Mouse (Mus musculus): Measurements from ENCODE around the gene Rsph14. TPM values are rescaled to one million over a fixed set of nuclear protein-coding genes. Genes with fewer than 3 reads are reported as not detected.

Gene Rsph14
- polyA plus RNA-seq, 1 experiment from 2014 or later = 0.62 TPM

- no peak for ATAC-seq
- Histone ChIP-seq H3K27ac (ENCODE audit: low read length) (no peak overlapping the region), H3K36me3 (ENCODE audit: control insufficient read depth, insufficient read depth, low read length) (peaks cover 9% of the 10 kb centered on the region), H3K9ac (ENCODE audit: low read depth, low read length) (no peak overlapping the region), H3K4me1 (ENCODE audit: control insufficient read depth, insufficient read depth, low read length) (no peaks in the 10 kb centered on the region), H3K4me2 (ENCODE audit: low read length) (no peak overlapping the region), H3K4me3 (ENCODE audit: low read depth, low read length) (no peak overlapping the region), H3K27me3 (ENCODE audit: control insufficient read depth, insufficient read depth, low read depth, low read length) (no peaks in the 10 kb centered on the region), H3K9me3 (replicated peaks; ENCODE audit: control insufficient read depth, low read length, poor library complexity, severe bottlenecking) (no peaks in the 10 kb centered on the region)
- 41% methylated on average over 2 of the region's 2 CpGs for WGBS
Measured at GRCm38 (mm10) chr10:75020271-75020670, 12.1 kb downstream of the Rsph14 start.

GRCm38 (mm10) chr10:75016481-75016880, 15.9 kb downstream of the Rsph14 start:
- Histone ChIP-seq H3K27ac (ENCODE audit: low read length) (no peak overlapping the region), H3K36me3 (ENCODE audit: control insufficient read depth, insufficient read depth, low read length) (peaks cover 9% of the 10 kb centered on the region), H3K4me3 (ENCODE audit: low read depth, low read length) (no peak overlapping the region), H3K4me2 (ENCODE audit: low read length) (no peak overlapping the region), H3K4me1 (ENCODE audit: control insufficient read depth, insufficient read depth, low read length) (no peaks in the 10 kb centered on the region), H3K27me3 (ENCODE audit: control insufficient read depth, insufficient read depth, low read depth, low read length) (no peaks in the 10 kb centered on the region), H3K9me3 (replicated peaks; ENCODE audit: control insufficient read depth, low read length, poor library complexity, severe bottlenecking) (no peaks in the 10 kb centered on the region), H3K9ac (ENCODE audit: low read depth, low read length) (no peak overlapping the region)
- 76% methylated on average over 4 of the region's 4 CpGs for WGBS
- ATAC-seq = no peak

GRCm38 (mm10) chr10:75015465-75015864, 16.9 kb downstream of the Rsph14 start:
- no peak overlapping the region for H3K4me2 ChIP-seq (ENCODE audit: low read length)
- WGBS = 75% methylated on average over 14 of the region's 14 CpGs
- H3K36me3 ChIP-seq (ENCODE audit: control insufficient read depth, insufficient read depth, low read length) = peaks cover 9% of the 10 kb centered on the region
- no peak overlapping the region for H3K27ac ChIP-seq (ENCODE audit: low read length)
- 0 out of 2 replicates have a peak, but pooled peaks cover 6% of the 10 kb centered on the region for H3K4me1 ChIP-seq (ENCODE audit: control insufficient read depth, insufficient read depth, low read length)
- no peaks in the 10 kb centered on the region for H3K27me3 ChIP-seq (ENCODE audit: control insufficient read depth, insufficient read depth, low read depth, low read length)
- H3K9me3 ChIP-seq (replicated peaks; ENCODE audit: control insufficient read depth, low read length, poor library complexity, severe bottlenecking) = no peaks in the 10 kb centered on the region
- H3K4me3 ChIP-seq (ENCODE audit: low read depth, low read length) = no peak overlapping the region
- no peak for ATAC-seq
- no peak overlapping the region for H3K9ac ChIP-seq (ENCODE audit: low read depth, low read length)

GRCm38 (mm10) chr10:75010704-75011103, 21.7 kb downstream of the Rsph14 start:
- no peaks in the 10 kb centered on the region for H3K9me3 ChIP-seq (replicated peaks; ENCODE audit: control insufficient read depth, low read length, poor library complexity, severe bottlenecking)
- H3K9ac ChIP-seq (ENCODE audit: low read depth, low read length) = no peak overlapping the region
- H3K4me1 ChIP-seq (ENCODE audit: control insufficient read depth, insufficient read depth, low read length) = peaks cover 24% of the 10 kb centered on the region
- 70% methylated on average over 15 of the region's 15 CpGs for WGBS
- peaks cover 4% of the 10 kb centered on the region; the same call in 1 of the 2 replicates for H3K36me3 ChIP-seq (ENCODE audit: control insufficient read depth, insufficient read depth, low read length)
- H3K4me3 ChIP-seq (ENCODE audit: low read depth, low read length) = no peak overlapping the region
- no peak overlapping the region for H3K27ac ChIP-seq (ENCODE audit: low read length)
- no peak overlapping the region for H3K4me2 ChIP-seq (ENCODE audit: low read length)
- ATAC-seq = no peak
- no peaks in the 10 kb centered on the region for H3K27me3 ChIP-seq (ENCODE audit: control insufficient read depth, insufficient read depth, low read depth, low read length)

- H3K4me3 ChIP-seq (ENCODE audit: low read depth, low read length) = no peak overlapping the region
- H3K27ac ChIP-seq (ENCODE audit: low read length) = no peak overlapping the region
- H3K4me2 ChIP-seq (ENCODE audit: low read length) = no peak overlapping the region
- 46% methylated on average over 8 of the region's 8 CpGs for WGBS
- H3K27me3 ChIP-seq (ENCODE audit: control insufficient read depth, insufficient read depth, low read depth, low read length) = no peaks in the 10 kb centered on the region
- no peak overlapping the region for H3K9ac ChIP-seq (ENCODE audit: low read depth, low read length)
- H3K36me3 ChIP-seq (ENCODE audit: control insufficient read depth, insufficient read depth, low read length) = no peaks in the 10 kb centered on the region
- peak; percentile 19; the same call in 1 of the 2 replicates for ATAC-seq
- peaks cover 24% of the 10 kb centered on the region for H3K4me1 ChIP-seq (ENCODE audit: control insufficient read depth, insufficient read depth, low read length)
- no peaks in the 10 kb centered on the region for H3K9me3 ChIP-seq (replicated peaks; ENCODE audit: control insufficient read depth, low read length, poor library complexity, severe bottlenecking)
Measured at GRCm38 (mm10) chr10:75006889-75007662, 25.3 kb downstream of the Rsph14 start.

GRCm38 (mm10) chr10:75004067-75004466, 28.3 kb downstream of the Rsph14 start:
- no peak for ATAC-seq
- Histone ChIP-seq H3K27me3 (ENCODE audit: control insufficient read depth, insufficient read depth, low read depth, low read length) (no peaks in the 10 kb centered on the region), H3K9me3 (replicated peaks; ENCODE audit: control insufficient read depth, low read length, poor library complexity, severe bottlenecking) (no peaks in the 10 kb centered on the region), H3K4me3 (ENCODE audit: low read depth, low read length) (no peak overlapping the region), H3K27ac (ENCODE audit: low read length) (no peak overlapping the region), H3K36me3 (ENCODE audit: control insufficient read depth, insufficient read depth, low read length) (no peaks in the 10 kb centered on the region), H3K9ac (ENCODE audit: low read depth, low read length) (no peak overlapping the region), H3K4me2 (ENCODE audit: low read length) (no peak overlapping the region), H3K4me1 (ENCODE audit: control insufficient read depth, insufficient read depth, low read length) (peaks cover 21% of the 10 kb centered on the region)
- 83% methylated on average over 3 of the region's 3 CpGs for WGBS

GRCm38 (mm10) chr10:75001391-75001790, 31.0 kb downstream of the Rsph14 start:
- WGBS = 90% methylated on average over 8 of the region's 8 CpGs
- no peaks in the 10 kb centered on the region for H3K27me3 ChIP-seq (ENCODE audit: control insufficient read depth, insufficient read depth, low read depth, low read length)
- no peak for ATAC-seq
- H3K9ac ChIP-seq (ENCODE audit: low read depth, low read length) = no peak overlapping the region
- no peak overlapping the region for H3K27ac ChIP-seq (ENCODE audit: low read length)
- no peak overlapping the region for H3K4me2 ChIP-seq (ENCODE audit: low read length)
- no peaks in the 10 kb centered on the region for H3K9me3 ChIP-seq (replicated peaks; ENCODE audit: control insufficient read depth, low read length, poor library complexity, severe bottlenecking)
- H3K4me1 ChIP-seq (ENCODE audit: control insufficient read depth, insufficient read depth, low read length) = peaks cover 10% of the 10 kb centered on the region
- no peak overlapping the region for H3K4me3 ChIP-seq (ENCODE audit: low read depth, low read length)
- H3K36me3 ChIP-seq (ENCODE audit: control insufficient read depth, insufficient read depth, low read length) = no peaks in the 10 kb centered on the region

GRCm38 (mm10) chr10:74995377-74995776, 37.0 kb downstream of the Rsph14 start:
- peak overlapping the region; percentile 47; the same call in 1 of the 2 replicates for H3K27ac ChIP-seq (ENCODE audit: low read length)
- under 1% methylated on average over 17 of the region's 17 CpGs for WGBS
- peak overlapping the region; percentile 48; the same call in 1 of the 2 replicates for H3K9ac ChIP-seq (ENCODE audit: low read depth, low read length)

GRCm38 (mm10) chr10:74994863-74995262, 37.5 kb downstream of the Rsph14 start:
- H3K27me3 ChIP-seq (ENCODE audit: control insufficient read depth, insufficient read depth, low read depth, low read length) = no peaks in the 10 kb centered on the region
- H3K4me1 ChIP-seq (ENCODE audit: control insufficient read depth, insufficient read depth, low read length) = peaks cover 33% of the 10 kb centered on the region
- peak overlapping the region; percentile 31; the same call in 1 of the 2 replicates for H3K4me2 ChIP-seq (ENCODE audit: low read length)
- H3K27ac ChIP-seq (ENCODE audit: low read length) = no peak overlapping the region
- H3K9ac ChIP-seq (ENCODE audit: low read depth, low read length) = no peak overlapping the region
- no peaks in the 10 kb centered on the region for H3K9me3 ChIP-seq (replicated peaks; ENCODE audit: control insufficient read depth, low read length, poor library complexity, severe bottlenecking)
- WGBS = 7% methylated on average over 5 of the region's 5 CpGs
- H3K36me3 ChIP-seq (ENCODE audit: control insufficient read depth, insufficient read depth, low read length) = peaks cover 24% of the 10 kb centered on the region
- no peak overlapping the region for H3K4me3 ChIP-seq (ENCODE audit: low read depth, low read length)
- ATAC-seq = peak; percentile 23

More at GRCm38 (mm10) chr10:74995377-74995776, 37.0 kb downstream of the Rsph14 start:
- Histone ChIP-seq H3K4me2 (ENCODE audit: low read length) (peak overlapping the region; percentile 31), H3K4me1 (ENCODE audit: control insufficient read depth, insufficient read depth, low read length) (peaks cover 33% of the 10 kb centered on the region), H3K9me3 (replicated peaks; ENCODE audit: control insufficient read depth, low read length, poor library complexity, severe bottlenecking) (no peaks in the 10 kb centered on the region), H3K4me3 (ENCODE audit: low read depth, low read length) (no peak overlapping the region), H3K36me3 (ENCODE audit: control insufficient read depth, insufficient read depth, low read length) (peaks cover 24% of the 10 kb centered on the region), H3K27me3 (ENCODE audit: control insufficient read depth, insufficient read depth, low read depth, low read length) (no peaks in the 10 kb centered on the region)
- ATAC-seq = peak; percentile 56
